Mouse (Mus musculus) cerebellum, adult 9-10 months (tissue): Measurements from ENCODE around the gene Chtop.

Experiments used
- DNase-seq: peaks from one replicate; pipeline ENCODE4 v3.0.0; 2022

Gene Chtop

GRCm38 (mm10) chr3:90462579-90462978, 46.7 kb downstream of the Chtop start:
- DNase-seq, result no peak

- DNase-seq, result no peak
Measured at GRCm38 (mm10) chr3:90461935-90462334, 47.4 kb downstream of the Chtop start.

GRCm38 (mm10) chr3:90460315-90460714, 49.0 kb downstream of the Chtop start:
- DNase-seq, result no peak

- no peak for DNase-seq
Measured at GRCm38 (mm10) chr3:90459727-90460126, 49.6 kb downstream of the Chtop start.

GRCm38 (mm10) chr3:90454931-90455330, 54.4 kb downstream of the Chtop start:
- no peak for DNase-seq

GRCm38 (mm10) chr3:90451396-90452095, 57.8 kb downstream of the Chtop start:
- DNase-seq, result no peak

GRCm38 (mm10) chr3:90450874-90451273, 58.4 kb downstream of the Chtop start:
- no peak for DNase-seq
